Mouse (Mus musculus) neural tube, embryonic 14.5 days (tissue): ENCODE measurements around the gene Cacna1f. TPM values are rescaled to one million over a fixed set of nuclear protein-coding genes. Genes with fewer than 3 reads are reported as not detected.

Experiments
- ATAC-seq: fragments of 200-750 bp; cut with Nextera tagmentation; 2 replicates; pipeline ENCODE4 v1.8.0; 2017; ENCODE audit warnings: low read depth, mild to moderate bottlenecking, moderate TSS enrichment, moderate library complexity
- H3K27ac ChIP-seq: fragments of 300-500 bp; sonication (generic); 2 replicates; pipeline ENCODE4 v1.5.1; 2014; ENCODE audit warnings: low read depth, mild to moderate bottlenecking, control low read depth, low read length, moderate library complexity, mixed read lengths
- H3K27me3 ChIP-seq: fragments of 300-500 bp; sonication (generic); 2 replicates; pipeline ENCODE4 v1.6.1; 2014; ENCODE audit warnings: low read length; ENCODE audit not compliant: control insufficient read depth, insufficient read depth
- H3K36me3 ChIP-seq: fragments of 300-500 bp; sonication (generic); 2 replicates; pipeline ENCODE4 v1.6.1; 2014; ENCODE audit warnings: low read length, mixed read lengths; ENCODE audit not compliant: control insufficient read depth, insufficient read depth
- H3K4me1 ChIP-seq: fragments of 300-500 bp; sonication (generic); 2 replicates; pipeline ENCODE4 v1.6.1; 2014; ENCODE audit warnings: low read length; ENCODE audit not compliant: control insufficient read depth, insufficient read depth
- H3K4me2 ChIP-seq: fragments of 300-500 bp; sonication (generic); 2 replicates; pipeline ENCODE4 v1.6.1; 2014; ENCODE audit warnings: mild to moderate bottlenecking, low read depth, low read length, control low read depth
- H3K4me3 ChIP-seq: fragments of 300-500 bp; sonication (generic); 2 replicates; pipeline ENCODE4 v1.5.1; 2014; ENCODE audit warnings: low read depth, low read length, control low read depth, mixed read lengths
- H3K9ac ChIP-seq: fragments of 300-500 bp; sonication (generic); replicated peaks from 2 replicates; pipeline ENCODE4 v1.6.1; 2014; ENCODE audit warnings: low read depth, mild to moderate bottlenecking, control low read depth, low read length, mixed read lengths
- H3K9me3 ChIP-seq: fragments of 300-500 bp; sonication (generic); 2 replicates; pipeline ENCODE4 v1.6.1; 2016; ENCODE audit warnings: low read length; ENCODE audit not compliant: control insufficient read depth
- WGBS: fragments of 180-500 bp; shearing (Covaris S2); extraction: QIAGEN DNeasy Blood & Tissue Kit; methylation state at CpG from one replicate; pipeline ENCODE4 v1.1.7; 2014; 5-methylcytosine and 5-hydroxymethylcytosine counted together
- polyA plus RNA-seq: library from polyadenylated mRNA; unstranded; fragments of >200 nt; fragmentation: Nextera tagmentation; extraction: Ambion mirVana; gene quantifications from 2 replicates; pipeline ENCODE4 v1.2.1, GENCODE M21; 2014

Gene Cacna1f
- polyA plus RNA-seq, 1 experiment from 2014 or later = 0.12 TPM

DNA sequence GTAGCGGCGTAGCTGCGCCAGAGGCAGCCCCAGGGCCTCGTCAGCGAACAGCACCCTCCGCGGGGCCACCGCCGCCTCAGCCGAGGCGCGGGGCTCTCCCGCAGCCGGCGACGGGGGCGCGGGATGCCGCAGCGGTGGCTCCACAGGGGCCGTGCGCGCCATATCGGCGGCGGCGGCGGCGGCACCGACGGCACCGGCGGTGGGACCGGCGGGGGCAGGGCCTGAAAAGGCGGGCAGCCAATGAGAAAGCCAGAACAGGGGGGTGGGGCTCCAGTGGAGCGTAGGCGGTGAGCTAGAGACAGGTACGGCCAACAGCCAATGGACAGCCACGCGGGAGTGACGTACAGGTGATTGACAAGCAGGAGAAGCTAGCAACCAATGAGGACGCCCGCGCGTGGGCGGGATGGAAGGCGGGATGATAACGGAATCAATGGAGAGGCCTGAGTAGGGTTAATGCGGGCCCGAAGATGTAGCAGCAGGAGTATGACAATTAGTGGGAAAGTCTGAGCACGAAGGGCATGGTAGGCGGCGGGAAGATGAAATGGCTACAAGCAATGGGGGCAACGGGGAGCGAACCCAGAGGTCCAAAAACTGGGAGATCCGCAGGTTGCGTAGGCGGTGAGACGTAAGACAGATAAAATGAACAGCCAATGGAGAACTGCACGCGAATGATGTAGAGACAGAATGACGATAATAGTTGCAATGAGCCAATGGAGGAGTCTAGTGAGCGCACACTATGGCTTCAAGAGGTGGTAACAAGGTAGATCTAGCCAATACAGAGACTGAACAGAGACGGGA, 32.6 kb upstream of the Cacna1f start, which contains the start of gene Ppp1r3f:
TSS of gene Ppp1r3f (minus strand) at position 197 of the 798 bp plus-strand sequence.
- peak within 1 kb of the TSS; percentile 71 for H3K9ac ChIP-seq
- ATAC-seq = peak; percentile 98
- H3K27me3 ChIP-seq = no peaks in the 10 kb centered on the region
- H3K27ac ChIP-seq = peak within 1 kb of the TSS; percentile 93
- H3K4me3 ChIP-seq = peak within 1 kb of the TSS; percentile 44
- H3K36me3 ChIP-seq = no peaks in the 10 kb centered on the region
- 18% methylated on average over 43 of the region's 65 CpGs for WGBS
- peak within 1 kb of the TSS; percentile 56 for H3K4me2 ChIP-seq
- no peaks in the 10 kb centered on the region for H3K9me3 ChIP-seq
- H3K4me1 ChIP-seq = peaks cover 8% of the 10 kb centered on the region

GRCm38 (mm10) chrX:7574885-7575231, 32.0 kb upstream of the Cacna1f start:
- Histone ChIP-seq H3K4me1 (peaks cover 8% of the 10 kb centered on the region), H3K36me3 (no peaks in the 10 kb centered on the region), H3K9me3 (no peaks in the 10 kb centered on the region), H3K4me2 (peak overlapping the region; percentile 25), H3K9ac (no peak overlapping the region), H3K27me3 (no peaks in the 10 kb centered on the region), H3K27ac (peak overlapping the region; percentile 93), H3K4me3 (peak overlapping the region; percentile 44)
- ATAC-seq = peak; percentile 3; the same call in 1 of the 2 replicates
- WGBS = 29% methylated on average over 4 of the region's 6 CpGs

- H3K4me1 ChIP-seq = no peaks in the 10 kb centered on the region
- H3K27ac ChIP-seq = no peak overlapping the region
- no peaks in the 10 kb centered on the region for H3K9me3 ChIP-seq
- H3K27me3 ChIP-seq = no peaks in the 10 kb centered on the region
- WGBS = 92% methylated on average over 2 of the region's 2 CpGs
- H3K4me3 ChIP-seq = no peak overlapping the region
- H3K9ac ChIP-seq = no peak overlapping the region
- no peaks in the 10 kb centered on the region for H3K36me3 ChIP-seq
- ATAC-seq = no peak
- H3K4me2 ChIP-seq = no peak overlapping the region
Observed at GRCm38 (mm10) chrX:7581151-7581550, 25.7 kb upstream of the Cacna1f start.

DNA sequence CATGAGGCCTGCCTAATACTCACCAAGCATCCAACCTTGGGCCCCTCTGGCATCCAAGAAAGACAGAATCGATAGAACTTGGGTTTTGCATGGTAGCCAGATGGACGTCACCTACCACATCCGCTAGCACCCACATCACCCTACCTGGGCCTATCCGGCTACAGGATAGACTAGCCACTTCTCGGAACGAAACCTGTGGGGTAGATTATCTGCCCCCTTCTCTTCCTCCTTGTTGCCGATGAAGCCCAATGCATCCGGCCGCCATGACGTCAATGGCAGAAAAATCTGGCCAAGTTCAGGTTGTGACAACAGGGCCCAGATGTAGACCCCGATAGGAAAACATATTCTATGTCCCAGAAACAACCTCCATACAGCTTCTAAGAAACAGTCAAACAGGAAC, 23.0 kb upstream of the Cacna1f start:
- H3K4me2 ChIP-seq = no peak overlapping the region
- H3K9me3 ChIP-seq = no peaks in the 10 kb centered on the region
- ATAC-seq = no peak
- WGBS = 97% methylated on average over 11 of the region's 11 CpGs
- H3K36me3 ChIP-seq = no peaks in the 10 kb centered on the region
- H3K4me1 ChIP-seq = no peaks in the 10 kb centered on the region
- H3K4me3 ChIP-seq = no peak overlapping the region
- H3K27me3 ChIP-seq = no peaks in the 10 kb centered on the region
- no peak overlapping the region for H3K9ac ChIP-seq
- no peak overlapping the region for H3K27ac ChIP-seq

DNA sequence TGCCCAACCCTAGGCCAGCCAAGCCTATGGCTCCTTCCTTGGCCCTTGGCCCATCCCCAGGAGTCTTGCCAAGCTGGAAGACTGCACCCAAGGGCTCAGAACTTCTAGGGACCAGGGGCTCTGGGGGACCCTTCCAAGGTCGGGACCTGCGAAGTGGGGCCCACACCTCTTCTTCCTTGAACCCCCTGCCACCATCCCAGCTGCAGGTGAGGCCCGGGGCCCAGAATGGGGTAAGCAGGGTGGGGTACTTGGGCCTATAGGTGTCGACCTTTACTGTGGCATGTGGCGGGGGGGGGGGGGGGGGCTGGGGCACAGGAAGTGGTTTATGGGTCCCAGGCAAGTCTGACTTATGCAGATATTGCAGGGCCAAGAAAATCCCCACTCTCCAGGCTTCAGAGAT, 20.5 kb upstream of the Cacna1f start:
- 82% methylated on average over 4 of the region's 5 CpGs for WGBS
- ATAC-seq = no peak
- H3K4me1 ChIP-seq = no peaks in the 10 kb centered on the region
- H3K36me3 ChIP-seq = no peaks in the 10 kb centered on the region
- no peaks in the 10 kb centered on the region for H3K9me3 ChIP-seq
- no peak overlapping the region for H3K9ac ChIP-seq
- no peaks in the 10 kb centered on the region for H3K27me3 ChIP-seq
- H3K4me2 ChIP-seq = no peak overlapping the region
- no peak overlapping the region for H3K4me3 ChIP-seq
- no peak overlapping the region for H3K27ac ChIP-seq

- Histone ChIP-seq H3K27me3 (no peaks in the 10 kb centered on the region), H3K9ac (no peak overlapping the region), H3K4me1 (no peaks in the 10 kb centered on the region), H3K4me3 (no peak overlapping the region), H3K9me3 (no peaks in the 10 kb centered on the region), H3K4me2 (no peak overlapping the region), H3K27ac (no peak overlapping the region), H3K36me3 (no peaks in the 10 kb centered on the region)
- WGBS = 91% methylated on average over 9 of the region's 9 CpGs
- no peak for ATAC-seq
Observed at GRCm38 (mm10) chrX:7595371-7595770, 11.5 kb upstream of the Cacna1f start.

GRCm38 (mm10) chrX:7604004-7604403, 2.9 kb upstream of the Cacna1f start:
- ATAC-seq = no peak
- Histone ChIP-seq H3K4me2 (no peak overlapping the region), H3K9me3 (no peaks in the 10 kb centered on the region), H3K4me1 (peaks cover 3% of the 10 kb centered on the region; the same call in 1 of the 2 replicates), H3K27ac (no peak overlapping the region), H3K4me3 (no peak overlapping the region), H3K9ac (no peak overlapping the region), H3K27me3 (no peaks in the 10 kb centered on the region), H3K36me3 (no peaks in the 10 kb centered on the region)
- 95% methylated on average over 7 of the region's 7 CpGs for WGBS

GRCm38 (mm10) chrX:7604879-7605574, 1.9 kb upstream of the Cacna1f start, which contains the start of gene Ccdc22:
Gene Ccdc22, minus strand, starts transcription at chrX:7605517.
- Histone ChIP-seq H3K9me3 (no peaks in the 10 kb centered on the region), H3K27ac (no peak within 1 kb of the TSS), H3K4me2 (peak within 1 kb of the TSS; percentile 49), H3K4me1 (peaks cover 3% of the 10 kb centered on the region; the same call in 1 of the 2 replicates), H3K9ac (peak within 1 kb of the TSS; percentile 26; the same call in 1 of the 2 replicates), H3K36me3 (no peaks in the 10 kb centered on the region), H3K4me3 (peak within 1 kb of the TSS; percentile 42), H3K27me3 (no peaks in the 10 kb centered on the region)
- 16% methylated on average over 28 of the region's 28 CpGs for WGBS
- peak; percentile 94 for ATAC-seq

- H3K9me3 ChIP-seq = no peaks in the 10 kb centered on the region
- 46% methylated on average over 8 of the region's 8 CpGs for WGBS
- no peak overlapping the region for H3K4me2 ChIP-seq
- H3K4me1 ChIP-seq = peaks cover 3% of the 10 kb centered on the region; the same call in 1 of the 2 replicates
- H3K27me3 ChIP-seq = no peaks in the 10 kb centered on the region
- ATAC-seq = peak; percentile 35; the same call in 1 of the 2 replicates
- no peak overlapping the region for H3K9ac ChIP-seq
- no peaks in the 10 kb centered on the region for H3K36me3 ChIP-seq
- no peak overlapping the region for H3K27ac ChIP-seq
- no peak overlapping the region for H3K4me3 ChIP-seq
Observed at GRCm38 (mm10) chrX:7605575-7605941, 1.3 kb upstream of the Cacna1f start.
